26 mouse cellular contexts compared by ENCODE assay signal in the genomic region with DNA sequence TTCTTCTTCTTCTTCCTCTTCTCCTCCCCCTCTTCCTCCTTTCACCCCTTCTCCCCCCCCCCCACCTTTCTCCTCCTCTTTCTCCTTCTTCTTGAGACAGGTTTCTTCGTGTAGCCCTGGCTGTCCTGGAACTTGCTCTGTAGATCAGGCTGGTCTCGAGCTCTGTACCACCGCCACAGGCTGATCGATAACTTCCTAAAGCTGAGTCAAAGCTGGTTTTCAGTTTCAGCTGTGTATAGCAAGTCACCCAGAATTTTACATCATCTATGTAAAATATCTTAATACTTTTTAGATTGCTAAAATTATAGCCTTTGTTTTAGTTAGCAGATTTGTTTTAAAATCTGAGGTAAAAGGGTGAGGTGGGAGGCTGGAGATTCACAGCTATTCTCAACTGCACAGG. TPM values are rescaled to one million over a fixed set of nuclear protein-coding genes. Genes with fewer than 3 reads are reported as not detected.
"Had no signal": no experiment of that assay in that cellular context is flagged by ENCODE, and none has a peak within 500 bp of the region (broad histone marks: within the 10 kb centered on the region; RNA-seq: fewer than 3 reads in every experiment).

No protein-coding gene starts in this region.

- H3K4me1 ChIP-seq: midbrain, embryonic 12.5 days; midbrain, embryonic 15.5 days; neural tube, embryonic 12.5 days had no signal

- H3K9me3 ChIP-seq: midbrain, embryonic 12.5 days; midbrain, embryonic 15.5 days; neural tube, embryonic 12.5 days; neural tube, embryonic 15.5 days had no signal

- DNase-seq: kidney, adult 2 months; kidney, postnatal 25 days; layer of hippocampus, adult 9-11 months; lung, embryonic 14.5 days; right cerebral cortex, adult 18-20 months; right cerebral cortex, postnatal 25 days had no signal

- H3K27ac ChIP-seq: kidney, postnatal 0 days; layer of hippocampus, adult 2 months; macrophage; midbrain, embryonic 12.5 days; midbrain, embryonic 15.5 days; neural tube, embryonic 12.5 days; neural tube, embryonic 15.5 days; stomach, postnatal 0 days had no signal

- ATAC-seq: intestine, postnatal 0 days; lung, postnatal 0 days; midbrain, embryonic 15.5 days had no signal

- H3K36me3 ChIP-seq: midbrain, embryonic 12.5 days; midbrain, embryonic 15.5 days; neural tube, embryonic 12.5 days; neural tube, embryonic 15.5 days had no signal

- H3K27me3 ChIP-seq: midbrain, embryonic 12.5 days; midbrain, embryonic 15.5 days; neural tube, embryonic 12.5 days; neural tube, embryonic 15.5 days had no signal

- H3K9ac ChIP-seq: liver, embryonic 14.5 days; lung, embryonic 14.5 days; midbrain, embryonic 12.5 days; midbrain, embryonic 15.5 days; neural tube, embryonic 12.5 days; neural tube, embryonic 15.5 days had no signal

- H3K4me2 ChIP-seq: lung, embryonic 14.5 days; midbrain, embryonic 12.5 days; midbrain, embryonic 15.5 days; neural tube, embryonic 12.5 days; neural tube, embryonic 15.5 days had no signal

- H3K4me3 ChIP-seq: layer of hippocampus, adult 2 months; midbrain, embryonic 12.5 days; midbrain, embryonic 15.5 days; neural tube, embryonic 12.5 days; neural tube, embryonic 15.5 days had no signal

RNA-seq across cellular contexts. Expression of gene Gm21970, which starts 53.3 kb away (rescaled TPM):
- total RNA-seq: layer of hippocampus, adult 2 months; layer of hippocampus, postnatal 25 days; left cerebral cortex, adult 18-20 months; left cerebral cortex, postnatal 25 days had no signal
- polyA plus RNA-seq: intestine, postnatal 0 days; kidney, adult 2 months; kidney, embryonic 14.5 days; kidney, postnatal 0 days; large intestine, adult 2 months; limb, embryonic 11.5 days; limb, embryonic 14.5 days; lung, postnatal 0 days; macrophage; midbrain, embryonic 12.5 days; midbrain, embryonic 15.5 days; neural tube, embryonic 12.5 days; neural tube, embryonic 15.5 days; stomach, embryonic 14.5 days; stomach, postnatal 0 days; thymus, postnatal 0 days had no signal
